Mouse (Mus musculus) urinary bladder, postnatal 4 days (tissue): ENCODE data around the gene Pxmp2.

ENCODE experiments used
- DNase-seq, 2 experiments: peaks; one replicate each; pipeline ENCODE4 v3.0.0; 2021 to 2022; ENCODE audit warnings: low spot score in 2 of 2

Gene Pxmp2

GRCm38 (mm10) chr5:110230780-110231461, 55.1 kb downstream of the Pxmp2 start, which contains the start of gene Ankle2:
Gene Ankle2, plus strand, starts transcription at chr5:110231004.
- peak; percentile 90 to 91 for DNase-seq

- no peak for DNase-seq
These were observed 55.6 kb downstream of the Pxmp2 start for GRCm38 (mm10) chr5:110230401-110230779.

DNA sequence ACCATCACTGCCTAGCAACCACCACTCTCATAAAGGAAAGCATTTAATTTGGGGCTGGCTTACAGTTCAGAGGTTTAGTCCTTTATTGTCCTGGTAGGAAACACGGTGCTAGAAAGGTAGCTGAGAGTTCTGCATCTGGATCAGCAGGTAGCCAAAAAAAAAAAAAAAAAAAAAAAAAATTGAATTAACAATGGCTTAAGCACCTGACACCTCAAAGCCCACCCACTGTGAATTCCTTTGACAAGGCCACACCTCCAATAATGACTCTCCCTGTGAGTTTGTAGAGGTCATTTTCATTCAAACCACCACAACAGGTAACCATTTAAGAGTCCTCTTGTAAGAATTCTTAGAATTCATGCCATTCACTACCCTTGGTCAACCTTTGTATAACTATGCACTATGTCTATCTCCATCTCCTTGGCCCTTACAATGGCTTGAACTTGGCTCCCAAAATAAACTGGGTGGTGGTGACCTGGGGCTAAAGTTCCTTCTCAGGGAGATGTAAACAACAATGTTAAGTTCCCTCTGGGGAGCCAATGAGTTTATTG, 58.6 kb downstream of the Pxmp2 start:
- no peak for DNase-seq

- no peak for DNase-seq
These were observed 60.9 kb downstream of the Pxmp2 start for GRCm38 (mm10) chr5:110225056-110225455.
